Mouse (Mus musculus) midbrain, embryonic 11.5 days (tissue): Measurements from ENCODE around the gene Cxcr1. TPM values are rescaled to one million over a fixed set of nuclear protein-coding genes. Genes with fewer than 3 reads are reported as not detected.

Experiments
- ATAC-seq: fragments of 200-750 bp; cut with Nextera tagmentation; 2 replicates; pipeline ENCODE4 v1.8.0; 2017; ENCODE audit warnings: moderate TSS enrichment, moderate library complexity; ENCODE audit not compliant: low FRiP score
- DNase-seq: peaks from one replicate; pipeline ENCODE4 v3.0.0; 2015; ENCODE audit warnings: low spot score; ENCODE audit errors: missing footprints
- H3K27ac ChIP-seq: fragments of 300-500 bp; sonication (generic); 2 replicates; pipeline ENCODE4 v1.5.1; 2014; ENCODE audit warnings: low read depth, low read length
- H3K27me3 ChIP-seq: fragments of 300-500 bp; sonication (generic); 2 replicates; pipeline ENCODE4 v1.6.1; 2014; ENCODE audit warnings: mild to moderate bottlenecking, low read length, moderate library complexity, mixed read lengths; ENCODE audit not compliant: control insufficient read depth, insufficient read depth
- H3K36me3 ChIP-seq: fragments of 300-500 bp; sonication (generic); 2 replicates; pipeline ENCODE4 v1.6.1; 2014; ENCODE audit warnings: mild to moderate bottlenecking, low read length, moderate library complexity, mixed read lengths; ENCODE audit not compliant: control insufficient read depth, insufficient read depth
- H3K4me1 ChIP-seq: fragments of 300-500 bp; sonication (generic); 2 replicates; pipeline ENCODE4 v1.6.1; 2014; ENCODE audit warnings: low read length; ENCODE audit not compliant: control insufficient read depth, insufficient read depth
- H3K4me2 ChIP-seq: fragments of 300-500 bp; sonication (generic); 2 replicates; pipeline ENCODE4 v1.6.1; 2014; ENCODE audit warnings: mild to moderate bottlenecking, moderate library complexity
- H3K4me3 ChIP-seq: fragments of 300-500 bp; sonication (generic); 2 replicates; pipeline ENCODE4 v1.5.1; 2014; ENCODE audit warnings: low read depth, low read length
- H3K9ac ChIP-seq: fragments of 300-500 bp; sonication (generic); 2 replicates; pipeline ENCODE4 v1.6.1; 2014; ENCODE audit warnings: low read length
- H3K9me3 ChIP-seq: fragments of 300-500 bp; sonication (generic); 2 replicates; pipeline ENCODE4 v1.6.1; 2016; ENCODE audit warnings: low read length; ENCODE audit not compliant: control insufficient read depth
- WGBS: fragments of 180-500 bp; shearing (Covaris S2); extraction: QIAGEN DNeasy Blood & Tissue Kit; methylation state at CpG from one replicate; pipeline ENCODE4 v1.1.7; 2014; 5-methylcytosine and 5-hydroxymethylcytosine counted together
- polyA plus RNA-seq: library from polyadenylated mRNA; unstranded; fragments of >200 nt; fragmentation: Nextera tagmentation; extraction: Ambion mirVana; gene quantifications from 2 replicates; pipeline ENCODE4 v1.2.1, GENCODE M21; 2014

The Cxcr1 gene
- not detected in 2 replicates for polyA plus RNA-seq

GRCm38 (mm10) chr1:74194445-74194844, at the start of gene Cxcr1:
Gene Cxcr1 (minus strand): TSS chr1:74194631.
- Histone ChIP-seq H3K9me3 (no peaks in the 10 kb centered on the region), H3K36me3 (no peaks in the 10 kb centered on the region), H3K4me3 (no peak within 1 kb of the TSS), H3K9ac (no peak within 1 kb of the TSS), H3K4me2 (no peak within 1 kb of the TSS), H3K27ac (no peak within 1 kb of the TSS), H3K27me3 (no peaks in the 10 kb centered on the region), H3K4me1 (no peaks in the 10 kb centered on the region)
- WGBS: 71% methylated on average over 8 of the region's 8 CpGs
- no peak for DNase-seq
- no peak for ATAC-seq

DNA sequence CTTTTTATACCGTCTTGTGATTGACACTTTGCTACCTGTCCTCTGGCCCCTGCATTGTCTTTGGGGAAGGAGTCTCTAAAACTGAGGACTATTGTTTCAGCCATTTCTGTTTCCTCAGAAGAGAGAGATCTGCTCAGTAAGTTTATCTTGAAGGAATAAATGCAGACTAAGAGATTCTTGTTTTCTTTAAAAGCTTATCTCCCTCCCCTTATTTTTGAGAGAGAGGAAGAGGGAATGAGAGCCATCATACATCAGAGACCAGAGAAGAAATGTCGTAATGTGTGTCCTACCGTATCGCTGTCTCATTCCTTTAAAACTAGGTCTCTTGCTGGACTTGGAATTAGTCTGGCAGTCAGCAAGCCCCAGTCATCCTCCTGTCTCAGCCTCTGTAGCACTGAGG, 46.4 kb upstream of the Cxcr1 start:
- DNase-seq (peak; percentile 37), ATAC-seq (no peak)
- Histone ChIP-seq H3K27ac (no peak overlapping the region), H3K4me3 (no peak overlapping the region), H3K27me3 (no peaks in the 10 kb centered on the region), H3K9ac (no peak overlapping the region), H3K36me3 (no peaks in the 10 kb centered on the region), H3K4me1 (peaks cover 23% of the 10 kb centered on the region), H3K9me3 (no peaks in the 10 kb centered on the region), H3K4me2 (no peak overlapping the region)
- WGBS: 93% methylated on average over 4 of the region's 4 CpGs

DNA sequence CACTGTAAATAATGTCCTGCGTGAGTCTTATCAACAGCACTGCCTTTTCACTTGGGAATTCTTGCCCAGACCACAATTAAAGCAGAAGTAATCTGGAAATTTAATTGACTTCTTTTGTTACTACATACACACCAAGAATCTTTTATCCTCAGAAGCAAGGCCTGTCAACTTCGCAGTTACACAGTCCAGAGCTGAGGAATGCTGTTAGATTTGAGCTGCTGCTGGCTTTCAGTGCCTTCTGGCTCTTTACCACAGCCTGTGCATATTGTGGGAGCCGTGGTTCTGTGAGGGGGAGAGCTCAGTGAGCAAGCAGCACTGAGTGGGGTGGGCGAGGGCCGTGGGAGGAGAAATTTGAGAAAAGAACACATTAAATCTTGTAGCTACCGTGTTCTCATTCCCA, 45.9 kb upstream of the Cxcr1 start:
- no peaks in the 10 kb centered on the region for H3K36me3 ChIP-seq
- DNase-seq: peak; percentile 59
- H3K4me2 ChIP-seq: no peak overlapping the region
- ATAC-seq: no peak
- no peaks in the 10 kb centered on the region for H3K27me3 ChIP-seq
- H3K9me3 ChIP-seq: no peaks in the 10 kb centered on the region
- H3K4me3 ChIP-seq: no peak overlapping the region
- no peak overlapping the region; the same call in 1 of the 2 replicates for H3K27ac ChIP-seq
- peaks cover 23% of the 10 kb centered on the region for H3K4me1 ChIP-seq
- no peak overlapping the region for H3K9ac ChIP-seq
- WGBS: 81% methylated on average over 6 of the region's 6 CpGs

- no peaks in the 10 kb centered on the region for H3K9me3 ChIP-seq
- no peak overlapping the region for H3K4me2 ChIP-seq
- ATAC-seq (no peak), DNase-seq (peak; percentile 45)
- H3K27me3 ChIP-seq: no peaks in the 10 kb centered on the region
- no peaks in the 10 kb centered on the region for H3K36me3 ChIP-seq
- no peak overlapping the region for H3K9ac ChIP-seq
- H3K4me1 ChIP-seq: peaks cover 23% of the 10 kb centered on the region
- WGBS: 76% methylated on average over 11 of the region's 11 CpGs
- H3K4me3 ChIP-seq: no peak overlapping the region
- H3K27ac ChIP-seq: no peak overlapping the region
These were observed 45.2 kb upstream of the Cxcr1 start for GRCm38 (mm10) chr1:74239618-74240017.

DNA sequence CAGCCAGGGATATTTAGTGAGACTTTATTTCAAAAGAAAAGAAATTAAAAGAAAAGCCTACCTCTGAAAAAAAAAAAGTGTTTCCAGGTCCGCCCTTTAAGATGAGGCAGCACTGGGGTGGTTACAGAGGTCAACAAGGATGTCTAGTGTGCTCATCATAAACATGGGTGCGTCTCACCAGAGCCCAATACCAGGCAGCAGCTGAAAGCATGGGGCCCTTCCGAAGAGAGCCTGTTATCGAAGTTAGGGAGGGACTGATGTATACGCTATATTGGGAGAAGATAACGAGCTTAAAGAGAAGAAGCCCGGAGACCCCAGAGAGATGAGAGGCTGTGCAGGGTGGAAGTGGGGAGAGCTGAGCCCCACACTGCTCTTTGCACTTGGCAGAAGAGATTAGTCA, 44.7 kb upstream of the Cxcr1 start:
- Histone ChIP-seq H3K9me3 (no peaks in the 10 kb centered on the region), H3K36me3 (no peaks in the 10 kb centered on the region), H3K27ac (no peak overlapping the region), H3K4me1 (peaks cover 23% of the 10 kb centered on the region), H3K4me3 (no peak overlapping the region), H3K4me2 (no peak overlapping the region), H3K9ac (no peak overlapping the region), H3K27me3 (no peaks in the 10 kb centered on the region)
- WGBS: 71% methylated on average over 7 of the region's 7 CpGs
- no peak for ATAC-seq
- DNase-seq: no peak

DNA sequence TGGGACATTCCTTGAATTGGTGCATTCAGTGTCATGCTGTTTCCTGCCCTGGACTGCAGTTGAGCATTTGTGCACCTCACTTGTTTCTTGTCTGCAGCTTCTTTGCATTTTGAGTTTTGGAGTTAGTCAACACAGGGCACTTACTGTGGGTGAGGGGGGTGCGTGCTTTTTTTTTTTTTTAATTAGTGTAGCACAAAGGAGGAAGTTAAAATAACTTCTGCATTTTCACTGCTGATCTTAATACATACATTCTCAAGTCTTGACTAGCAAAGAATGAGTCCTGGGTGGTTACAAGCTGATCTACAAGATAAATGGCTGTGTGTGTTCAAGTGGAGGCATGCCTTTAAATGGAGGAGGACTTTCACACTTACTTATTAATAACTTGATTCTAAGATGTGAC, 43.7 kb upstream of the Cxcr1 start:
- Histone ChIP-seq H3K27ac (no peak overlapping the region), H3K4me2 (peak overlapping the region; percentile 59), H3K4me3 (peak overlapping the region; percentile 98), H3K9ac (peak overlapping the region; percentile 96; the same call in 1 of the 2 replicates), H3K4me1 (peaks cover 23% of the 10 kb centered on the region), H3K36me3 (no peaks in the 10 kb centered on the region), H3K27me3 (no peaks in the 10 kb centered on the region), H3K9me3 (no peaks in the 10 kb centered on the region)
- no peak for ATAC-seq
- 84% methylated on average over 1 of the region's 1 CpGs for WGBS
- DNase-seq: peak; percentile 70

DNA sequence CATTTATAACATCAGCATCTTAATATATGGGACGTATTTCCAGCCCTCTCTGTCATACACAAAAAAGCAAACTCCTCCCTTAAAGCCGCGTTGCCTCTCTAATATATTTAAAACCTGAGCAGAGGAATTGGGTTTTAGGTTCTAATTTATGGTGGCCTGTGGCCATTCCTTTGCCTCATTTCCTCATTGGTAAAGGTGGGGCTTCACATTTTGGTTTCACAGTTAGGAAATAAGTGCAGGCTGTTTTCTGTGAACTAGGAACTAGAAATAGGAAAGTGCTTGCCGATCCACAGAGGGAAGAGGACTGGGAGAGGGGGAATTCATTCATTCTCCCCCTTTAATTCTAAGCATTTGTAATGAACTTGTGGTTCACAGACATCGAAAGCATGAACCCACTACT, 43.2 kb upstream of the Cxcr1 start:
- H3K4me2 ChIP-seq: peak overlapping the region; percentile 59
- 48% methylated on average over 5 of the region's 5 CpGs for WGBS
- H3K27me3 ChIP-seq: no peaks in the 10 kb centered on the region
- no peaks in the 10 kb centered on the region for H3K36me3 ChIP-seq
- H3K4me3 ChIP-seq: peak overlapping the region; percentile 98
- H3K27ac ChIP-seq: no peak overlapping the region
- H3K9ac ChIP-seq: peak overlapping the region; percentile 96; the same call in 1 of the 2 replicates
- ATAC-seq (no peak), DNase-seq (no peak)
- H3K4me1 ChIP-seq: peaks cover 23% of the 10 kb centered on the region
- no peaks in the 10 kb centered on the region for H3K9me3 ChIP-seq

- WGBS: under 1% methylated on average over 44 of the region's 57 CpGs
- H3K9me3 ChIP-seq: no peaks in the 10 kb centered on the region
- no peaks in the 10 kb centered on the region for H3K36me3 ChIP-seq
- peaks cover 23% of the 10 kb centered on the region for H3K4me1 ChIP-seq
- peak overlapping the region; percentile 73 for H3K27ac ChIP-seq
- ATAC-seq: no peak; the same call in 1 of the 2 replicates
- no peaks in the 10 kb centered on the region for H3K27me3 ChIP-seq
- H3K4me2 ChIP-seq: peak overlapping the region; percentile 59
- DNase-seq: peak; percentile 91
- H3K4me3 ChIP-seq: peak overlapping the region; percentile 98
- peak overlapping the region; percentile 96 for H3K9ac ChIP-seq
These were observed 42.3 kb upstream of the Cxcr1 start for GRCm38 (mm10) chr1:74236590-74237317.

DNA sequence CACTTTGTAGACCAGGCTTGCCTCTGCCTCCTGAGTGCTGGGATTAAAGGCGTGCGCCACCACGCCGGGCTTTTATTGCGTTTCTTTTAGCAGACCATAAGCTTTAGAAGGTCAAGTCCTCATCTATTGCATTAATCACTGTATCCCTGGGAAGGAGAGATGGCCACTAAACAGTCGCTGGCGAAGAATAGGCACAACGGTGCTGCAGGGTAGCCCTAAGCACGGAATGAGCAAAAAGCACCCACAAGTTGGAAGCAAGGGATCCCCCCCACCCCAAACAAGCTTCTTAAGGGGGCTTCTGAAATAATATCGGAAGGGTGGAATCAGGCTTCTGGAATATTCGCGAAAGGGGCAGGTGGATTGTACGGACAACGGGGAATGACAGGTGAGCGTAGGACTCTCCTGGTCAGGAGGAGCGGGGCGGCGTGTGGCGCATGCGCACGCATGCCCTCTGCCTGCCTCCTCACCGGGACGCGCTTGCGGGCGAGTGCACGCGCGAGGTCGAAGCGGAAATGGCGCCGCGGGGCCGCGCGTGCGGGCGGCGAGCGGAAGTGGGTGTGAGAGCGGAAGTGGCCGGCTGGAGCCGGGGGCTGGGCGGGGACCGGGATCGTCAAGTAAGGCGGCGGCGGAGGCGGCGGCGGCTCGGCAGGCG, 41.6 kb upstream of the Cxcr1 start, which contains the start of gene Arpc2:
TSS of gene Arpc2 (plus strand) at position 147 of the 652 bp plus-strand sequence.
- H3K27me3 ChIP-seq: no peaks in the 10 kb centered on the region
- peak; percentile 93 for ATAC-seq
- peak; percentile 100 for DNase-seq
- H3K4me2 ChIP-seq: peak within 1 kb of the TSS; percentile 59
- H3K27ac ChIP-seq: peak within 1 kb of the TSS; percentile 73
- peak within 1 kb of the TSS; percentile 98 for H3K4me3 ChIP-seq
- peaks cover 23% of the 10 kb centered on the region for H3K4me1 ChIP-seq
- WGBS: 1% methylated on average over 40 of the region's 55 CpGs
- H3K9ac ChIP-seq: peak within 1 kb of the TSS; percentile 96
- H3K36me3 ChIP-seq: no peaks in the 10 kb centered on the region
- no peaks in the 10 kb centered on the region for H3K9me3 ChIP-seq
